Mouse (Mus musculus): ENCODE results near the gene Pepd.
A peak's percentile ranks its signal among the peaks of the same experiment; 100 is the strongest.
"Not testable (repeated sequence)": the region's sequence is repeated elsewhere in the genome, so short reads cannot be mapped to it uniquely, and the experiment has no call there.

The Pepd gene

DNA sequence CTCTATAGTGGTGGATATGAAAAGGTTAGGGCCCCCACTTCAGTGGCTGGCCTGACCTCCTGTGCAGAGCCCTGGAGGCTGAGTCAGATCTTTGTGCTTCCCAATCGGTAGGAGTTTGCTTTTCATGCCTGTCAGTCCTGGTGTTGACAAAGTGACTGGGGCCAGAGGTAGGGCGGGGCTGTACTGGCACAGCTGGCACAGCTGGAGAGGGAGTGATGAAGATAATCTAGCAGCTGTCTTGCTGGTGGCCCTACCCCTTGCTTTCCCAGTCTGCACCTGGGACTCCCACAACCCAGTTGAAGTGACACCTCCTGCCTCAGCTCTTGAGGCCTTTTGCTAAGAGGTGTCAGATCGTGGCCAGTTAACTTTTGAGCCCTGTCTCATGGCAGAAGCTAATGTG, 21.0 kb downstream of the Pepd start:
- no peak for DNase-seq

DNA sequence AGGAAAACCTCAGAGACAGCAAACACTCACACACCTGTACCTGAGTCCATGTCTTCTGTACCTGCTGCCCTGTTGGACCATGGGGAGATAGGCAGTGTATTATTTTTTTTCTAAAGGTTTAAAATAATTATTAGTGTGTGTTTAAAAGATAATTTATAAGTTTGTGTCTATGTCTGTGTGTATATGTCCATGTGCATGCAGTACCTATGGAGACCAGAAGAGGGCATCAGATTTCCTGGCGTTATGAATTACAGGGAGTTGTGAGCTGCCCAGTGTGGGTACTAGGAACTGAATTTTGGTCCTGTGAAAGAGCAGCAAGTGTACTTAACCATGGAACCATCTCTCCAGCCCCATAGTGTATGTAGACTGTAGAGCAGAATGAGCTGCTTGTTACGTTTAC, 24.2 kb downstream of the Pepd start:
- DNase-seq, result no peak

DNA sequence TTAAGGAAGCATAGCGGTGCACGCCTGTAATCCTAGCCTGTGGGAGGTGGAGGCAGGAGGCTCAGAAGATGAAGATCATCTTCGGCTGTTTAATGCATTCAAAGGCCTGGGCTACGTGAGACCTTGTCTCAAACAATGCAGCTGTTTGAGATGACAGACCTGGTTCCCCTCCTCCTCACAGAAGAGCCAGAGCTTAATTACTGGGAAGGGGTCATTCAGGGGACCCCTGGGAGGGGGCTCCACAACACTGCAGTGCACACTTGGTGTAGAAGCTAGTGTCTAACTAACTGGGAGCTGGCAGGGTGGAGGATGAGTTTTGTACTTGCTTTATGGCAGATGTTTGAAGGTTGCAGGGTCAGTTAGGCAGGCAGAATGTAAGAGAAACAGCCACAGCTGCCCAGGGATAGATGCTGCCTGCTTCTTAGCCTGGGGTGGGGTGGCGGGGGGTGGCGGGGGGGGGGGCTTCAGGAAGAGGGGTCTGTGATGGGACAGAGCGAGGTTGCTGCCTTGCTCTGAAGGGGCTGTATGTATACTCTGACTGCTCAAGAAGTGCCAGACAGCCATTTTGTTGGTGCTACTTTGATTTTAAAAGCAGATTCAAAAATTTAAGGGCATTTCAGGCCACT, 26.6 kb downstream of the Pepd start:
- DNase-seq, result no peak

DNA sequence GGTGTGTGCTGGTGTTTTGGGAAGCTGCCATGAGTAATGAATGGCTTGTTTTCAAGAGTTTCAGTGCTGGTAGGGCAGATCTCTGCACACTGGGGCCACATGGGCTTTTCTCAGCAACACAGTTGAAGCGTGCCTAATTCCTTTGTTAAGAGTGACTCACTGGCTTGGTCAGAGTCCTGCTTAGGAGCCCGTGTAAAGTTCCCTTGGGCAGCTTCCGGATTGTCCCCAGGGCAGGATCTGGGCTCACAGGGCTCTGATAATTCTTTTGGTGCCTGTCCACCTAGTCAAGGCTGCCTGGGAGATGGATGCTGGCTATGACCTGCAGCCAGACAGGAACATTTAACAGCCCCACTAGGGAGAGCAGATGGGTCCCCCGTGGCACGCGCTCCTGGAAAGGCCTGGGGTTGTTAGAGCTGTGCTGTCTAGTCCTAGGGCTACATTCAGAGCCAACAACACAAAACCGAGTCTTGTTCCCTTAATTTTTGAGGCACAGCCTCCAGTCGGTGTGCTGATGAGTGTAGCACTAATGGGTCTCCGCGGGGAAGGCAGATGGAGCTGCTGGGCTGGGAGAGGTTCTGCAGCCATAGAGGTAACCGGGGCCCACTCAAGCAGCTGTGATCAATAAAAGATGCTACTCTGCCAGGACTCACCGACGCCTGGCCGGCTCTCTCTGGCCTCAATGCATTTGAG, 27.2 kb downstream of the Pepd start:
- DNase-seq, result peak; percentile 23

DNA sequence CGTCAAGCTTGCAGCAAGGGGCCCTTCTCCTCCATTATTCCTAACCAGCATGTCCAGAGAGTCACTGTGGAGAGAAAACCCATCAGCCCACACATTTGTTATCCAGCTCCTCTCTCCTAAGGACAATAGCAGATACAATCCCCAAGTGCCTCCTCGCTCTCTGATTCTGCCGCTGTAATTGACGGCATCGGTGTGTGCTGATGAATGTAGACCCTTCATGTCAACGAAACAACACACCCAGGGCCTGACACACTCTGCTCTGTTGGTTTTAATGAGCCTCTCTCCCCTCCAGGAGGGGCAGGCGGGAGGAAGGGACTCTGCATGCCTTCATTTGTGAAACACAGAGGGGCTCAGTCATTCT, 27.8 kb downstream of the Pepd start:
- no peak for DNase-seq

DNA sequence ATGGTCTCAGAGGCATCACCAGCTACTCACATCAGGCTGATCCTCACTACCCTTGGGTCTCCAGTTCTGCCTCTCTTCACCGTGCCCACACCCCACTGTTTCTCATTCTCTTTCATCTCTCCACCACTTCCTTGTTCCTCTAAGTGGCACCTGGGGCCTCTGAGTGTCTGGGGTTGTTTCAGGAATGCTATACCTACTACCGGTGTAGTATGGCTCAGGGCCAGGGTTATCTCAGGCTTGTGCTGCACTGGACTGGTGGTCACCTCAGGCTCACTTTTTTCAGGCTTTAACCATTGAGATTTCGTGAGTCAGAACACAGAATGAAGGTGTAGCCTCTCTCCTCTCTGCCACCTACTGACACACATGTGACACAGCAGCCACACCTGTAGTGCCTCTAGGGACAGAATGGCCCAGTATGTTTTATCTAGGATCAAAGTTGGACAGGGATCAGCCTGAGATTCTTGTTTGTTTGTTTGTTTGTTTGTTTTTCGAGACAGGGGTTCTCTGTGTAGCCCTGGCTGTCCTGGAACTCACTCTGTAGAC, 31.5 kb downstream of the Pepd start:
- no peak for DNase-seq

DNA sequence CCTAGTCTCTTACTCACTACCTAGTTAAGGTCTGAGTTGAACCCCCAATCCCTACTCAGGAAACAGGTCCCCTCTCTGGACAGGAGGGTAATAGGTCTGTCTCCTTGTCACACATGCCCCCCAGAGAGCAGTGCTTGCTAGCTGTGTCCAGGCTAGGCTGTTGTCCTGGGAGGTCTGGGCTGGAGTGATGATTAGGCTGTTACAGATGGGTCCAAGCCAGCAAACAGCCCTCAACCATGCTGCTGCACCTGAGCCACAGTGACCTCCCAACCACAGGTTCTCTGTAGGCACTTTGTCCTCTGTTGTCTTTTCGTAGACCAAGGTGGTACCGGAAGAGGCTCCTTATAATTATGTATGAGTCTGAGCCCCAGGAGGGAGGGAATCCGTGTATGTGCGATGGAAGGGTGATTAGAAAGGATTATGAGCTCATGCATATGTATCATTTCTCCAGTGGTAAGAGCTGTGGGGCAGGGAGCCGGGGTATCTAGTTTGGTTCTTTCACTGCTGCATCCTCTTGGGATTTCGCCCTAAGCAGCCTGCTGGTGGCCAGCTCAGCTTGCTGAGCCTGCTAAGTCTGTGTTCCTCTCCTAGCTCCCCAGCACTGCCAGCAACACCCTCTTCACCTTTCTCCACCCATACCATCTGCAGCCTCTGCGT, 34.2 kb downstream of the Pepd start:
- no peak for DNase-seq

DNA sequence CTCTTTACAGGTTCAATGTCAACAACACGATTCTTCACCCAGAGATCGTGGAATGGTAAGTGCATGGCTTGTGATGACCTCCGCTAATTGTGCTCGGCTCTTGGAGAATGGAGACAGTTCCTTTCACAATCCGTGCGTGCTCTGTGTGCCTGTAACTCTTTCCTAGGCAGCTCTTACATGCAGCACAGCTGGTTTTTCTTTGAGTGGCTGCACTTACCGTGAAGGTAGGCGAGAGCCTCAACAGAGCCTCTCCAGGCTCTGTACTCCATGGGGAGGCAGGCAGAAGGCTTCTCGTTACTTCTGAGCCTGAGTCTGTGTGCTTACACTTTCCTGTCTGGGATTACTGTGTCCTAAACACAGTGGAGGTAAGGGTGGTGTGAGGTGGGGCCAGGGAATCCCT, 42.4 kb downstream of the Pepd start:
- no peak for DNase-seq

DNA sequence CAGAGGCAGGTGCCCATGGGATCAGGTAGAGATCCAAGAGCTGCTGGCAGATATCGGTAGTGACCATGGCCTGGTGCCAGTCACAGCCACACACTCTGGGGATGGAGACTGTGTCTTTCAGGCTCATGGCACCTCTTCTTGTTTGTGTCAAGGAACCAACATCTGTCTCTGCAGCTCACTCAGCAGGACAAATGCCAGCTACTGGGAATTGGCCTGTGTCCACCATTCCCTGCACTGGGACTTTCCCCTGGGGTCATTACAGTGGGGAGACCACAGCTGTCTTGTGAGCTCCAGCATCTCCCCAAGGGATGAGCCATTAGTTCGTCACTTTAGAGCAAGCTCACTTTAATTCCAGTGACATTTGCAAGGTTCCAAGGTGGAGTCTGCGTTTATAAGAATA, 43.1 kb downstream of the Pepd start:
- no peak for DNase-seq

DNA sequence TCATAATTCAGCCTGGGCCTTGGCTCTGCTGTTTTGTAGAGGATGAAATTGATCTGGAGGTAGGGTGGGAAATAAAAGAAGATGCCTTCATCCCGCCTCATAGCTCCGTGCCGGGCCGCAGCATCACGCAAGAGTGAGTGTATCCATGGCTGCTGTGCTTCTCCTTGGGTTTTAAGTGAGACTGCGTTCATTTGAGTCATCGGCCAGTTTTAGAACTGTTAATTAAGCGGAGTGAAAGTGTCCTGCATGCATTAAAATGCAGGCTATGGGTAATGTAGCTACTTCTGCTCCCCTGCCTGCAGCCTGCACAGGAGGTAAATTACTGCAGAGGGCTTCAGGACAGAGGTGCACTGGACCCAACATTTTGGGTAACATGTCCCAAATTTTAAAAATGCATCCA, 45.0 kb downstream of the Pepd start:
- no peak for DNase-seq

DNA sequence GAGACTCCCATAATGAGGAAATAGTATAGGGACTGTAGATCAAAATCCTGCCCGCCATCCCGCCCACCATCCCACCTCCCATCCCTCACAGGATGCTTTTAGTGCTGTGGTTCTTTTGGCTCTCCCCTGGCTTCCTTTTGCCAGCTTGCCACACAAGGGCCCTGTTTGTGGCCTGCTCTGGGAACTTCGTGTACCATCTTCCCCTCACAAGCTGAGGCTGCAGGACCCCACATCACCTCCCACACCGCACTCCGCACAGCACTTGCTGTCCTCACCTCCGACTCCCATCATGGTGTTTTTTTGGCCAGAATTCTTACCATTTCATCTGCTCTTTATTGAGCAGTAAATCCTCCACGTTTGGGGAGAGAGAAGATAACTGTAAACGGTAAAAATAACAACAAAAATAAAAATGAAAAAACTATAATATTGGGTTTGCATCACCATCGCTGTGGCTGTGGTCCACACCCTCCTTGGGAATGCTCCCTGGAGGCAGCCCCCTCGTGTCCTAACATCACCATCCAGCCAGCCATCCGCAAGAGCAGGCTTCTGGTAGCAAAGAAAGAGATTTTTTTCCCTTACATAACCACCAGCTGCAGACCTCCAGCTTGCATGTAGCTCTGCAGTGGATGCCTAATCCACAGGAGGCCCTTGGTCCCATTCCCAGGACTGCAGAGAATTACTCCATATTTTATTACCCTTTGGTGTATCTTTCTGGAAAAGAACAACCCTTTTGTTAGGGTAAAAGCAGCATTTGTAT, 51.9 kb downstream of the Pepd start:
- DNase-seq, result no peak

DNA sequence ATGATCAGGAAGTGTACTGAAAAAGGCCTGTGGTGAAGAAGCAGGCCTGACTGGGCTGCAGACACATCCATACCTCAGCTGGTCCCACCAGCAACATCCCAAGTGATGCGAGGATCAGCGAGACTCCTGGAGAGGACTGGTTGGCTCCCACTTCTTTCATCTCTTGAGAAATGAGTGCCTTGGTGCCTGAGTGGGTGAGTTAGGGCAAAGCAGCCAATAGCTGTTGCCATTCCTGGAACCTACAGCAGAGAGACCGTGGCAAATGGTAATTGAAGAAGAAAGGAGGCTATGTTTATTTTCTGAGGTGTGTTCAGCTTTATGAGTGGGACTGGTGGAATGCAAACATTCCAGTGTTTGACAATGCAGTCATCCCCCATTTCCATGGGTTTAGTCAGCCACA, 55.2 kb downstream of the Pepd start:
- no peak for DNase-seq

DNA sequence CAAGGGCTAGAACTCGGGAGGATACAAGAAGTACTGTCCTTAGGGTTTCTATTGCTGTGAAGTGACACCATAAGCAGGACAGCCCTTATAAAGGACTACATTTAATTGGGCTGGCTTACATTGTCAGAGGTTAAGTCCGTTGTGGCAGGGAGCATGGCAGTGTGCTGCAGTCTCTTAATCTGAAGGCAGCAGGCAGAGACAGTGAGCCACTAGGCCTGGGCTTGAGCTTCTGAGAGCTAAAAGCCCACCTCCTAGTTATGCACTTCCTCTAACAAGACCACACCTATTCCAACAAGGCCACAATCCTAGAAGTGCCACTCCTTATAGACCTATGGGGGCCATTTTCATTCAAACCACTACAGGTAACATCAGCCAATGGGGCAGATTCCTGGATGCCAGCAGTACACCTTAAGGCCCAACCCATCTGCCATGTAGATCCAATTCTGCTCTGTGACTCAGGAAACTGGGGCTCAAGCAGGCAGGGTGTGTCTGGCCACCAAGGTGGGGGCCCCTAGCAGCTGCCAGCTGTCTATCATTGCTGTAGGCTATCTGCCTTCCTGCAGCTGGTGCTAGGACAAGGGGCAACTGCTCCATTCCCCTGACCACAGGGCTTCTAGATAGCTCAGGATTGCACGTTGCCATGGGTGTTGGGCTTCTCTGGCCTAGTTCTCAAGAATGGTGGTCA, 56.7 kb downstream of the Pepd start:
- DNase-seq, result no peak

DNA sequence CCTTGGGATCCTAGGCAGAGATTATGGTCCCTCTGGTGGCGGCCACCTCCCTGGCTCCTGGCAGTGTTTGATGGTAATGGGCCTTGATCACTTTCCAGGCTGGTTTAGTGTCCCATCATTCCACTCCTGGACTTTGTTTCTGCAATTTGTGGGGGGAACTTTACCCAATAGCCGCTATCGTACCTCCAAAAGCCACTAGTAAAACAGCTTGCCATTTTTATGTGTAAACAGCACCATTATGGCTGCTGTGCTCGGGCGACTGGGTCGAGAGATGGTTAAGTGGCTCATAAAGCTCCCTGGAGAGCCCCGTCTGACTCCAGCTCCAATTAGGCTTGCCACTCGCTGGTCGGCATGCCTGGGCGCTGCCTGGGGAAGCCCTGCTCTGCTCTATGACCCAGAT, 59.6 kb downstream of the Pepd start:
- no peak for DNase-seq

DNA sequence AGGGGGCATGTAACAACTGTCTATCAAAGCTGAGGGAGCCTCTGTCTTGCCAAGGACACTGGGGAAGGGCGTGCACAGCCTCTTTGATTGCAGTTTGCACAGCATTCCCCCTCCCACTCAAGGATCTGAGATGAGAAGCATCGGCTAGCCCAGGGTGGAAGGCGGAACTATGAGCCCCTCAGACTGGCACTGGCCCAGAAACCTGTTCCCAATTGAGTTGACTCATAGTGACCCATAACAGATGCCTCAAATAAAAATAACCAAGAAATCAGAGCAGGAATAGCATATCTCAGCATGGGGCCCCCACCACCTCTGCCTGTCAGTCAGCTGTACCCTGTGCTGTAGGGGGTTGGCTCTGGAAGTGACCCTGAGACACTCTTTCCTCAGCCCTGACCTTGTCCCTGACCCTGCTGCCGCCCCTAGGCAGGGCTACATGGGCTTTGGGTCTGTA, 60.8 kb downstream of the Pepd start:
- no peak for DNase-seq

DNA sequence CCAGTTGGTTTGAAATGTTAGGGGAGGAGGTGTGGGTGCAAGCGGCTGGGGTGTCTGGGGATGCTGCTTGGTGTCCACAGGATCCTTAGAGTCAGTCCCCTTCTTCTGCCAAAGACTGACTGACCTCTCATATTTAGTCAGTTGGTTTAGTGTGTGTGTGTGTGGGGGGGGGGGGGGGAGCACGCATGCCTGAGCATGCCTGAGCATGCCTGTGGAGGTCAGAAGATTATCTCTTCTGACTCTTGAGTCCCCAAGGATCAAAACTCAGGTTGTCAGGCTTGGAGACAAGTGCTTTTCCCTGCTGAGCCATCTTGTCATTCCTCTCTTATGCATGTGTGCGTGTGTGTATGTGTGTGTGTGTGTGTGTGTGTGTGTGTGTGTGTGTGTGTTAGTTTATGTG, 61.7 kb downstream of the Pepd start:
- DNase-seq, result no peak

DNA sequence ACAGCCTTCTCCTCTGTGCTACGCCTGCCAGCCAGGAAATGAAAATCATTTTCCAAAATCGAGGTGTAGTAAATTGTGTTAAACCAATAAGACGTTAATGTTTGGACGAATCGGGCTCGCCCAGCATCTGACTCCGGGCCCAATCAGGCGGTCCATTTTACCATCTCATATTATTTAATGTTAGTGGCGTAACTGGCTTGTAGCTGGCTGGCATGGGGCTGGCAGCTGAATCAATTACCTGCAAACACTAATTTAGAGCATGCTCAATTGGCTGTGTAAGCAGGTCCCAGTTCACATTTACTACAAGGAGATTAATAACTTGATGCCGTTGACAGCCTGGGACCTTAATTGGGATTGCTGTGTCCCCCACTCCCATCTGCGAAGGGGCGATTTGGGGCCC, 63.7 kb downstream of the Pepd start:
- no peak for DNase-seq

DNA sequence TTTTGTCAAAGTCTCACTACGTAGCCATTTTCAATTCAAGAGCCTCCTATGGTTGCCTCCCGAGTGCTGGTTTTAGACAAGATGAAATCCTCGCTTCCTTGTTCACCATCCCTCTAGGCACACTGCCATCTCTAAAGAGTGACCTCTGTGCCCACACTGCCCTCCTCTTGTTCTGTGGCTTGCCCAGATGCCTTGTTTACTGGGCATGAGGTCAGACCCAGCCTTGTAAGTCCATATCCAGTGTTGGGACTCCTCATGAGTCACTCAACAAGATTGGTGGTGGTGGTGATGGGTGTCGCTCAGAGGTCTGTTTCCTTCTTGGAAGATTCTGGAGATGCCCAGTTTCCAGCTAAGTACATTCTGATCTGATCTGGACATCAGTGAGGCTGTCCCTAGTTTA, 65.2 kb downstream of the Pepd start:
- DNase-seq, result no peak

DNA sequence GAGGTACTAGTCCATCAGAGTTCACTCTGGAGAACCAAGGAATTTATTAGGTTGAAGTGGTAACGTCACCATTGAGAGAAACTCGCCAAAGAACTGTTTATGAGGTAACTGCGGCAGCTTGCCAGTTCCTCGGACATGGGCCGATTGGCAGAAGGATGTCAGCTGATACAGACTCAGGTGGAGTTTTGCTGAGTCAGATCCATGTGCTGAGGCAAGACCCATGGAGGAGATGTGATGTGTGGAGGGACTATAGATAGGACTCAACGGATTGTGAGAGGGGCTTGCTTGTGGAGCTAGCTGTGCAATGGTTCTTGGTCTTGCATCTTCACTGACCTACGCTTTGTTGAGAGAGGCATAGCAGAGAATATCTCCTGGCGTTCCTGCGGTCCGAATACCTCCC, 69.6 kb downstream of the Pepd start:
- DNase-seq, result no peak

DNA sequence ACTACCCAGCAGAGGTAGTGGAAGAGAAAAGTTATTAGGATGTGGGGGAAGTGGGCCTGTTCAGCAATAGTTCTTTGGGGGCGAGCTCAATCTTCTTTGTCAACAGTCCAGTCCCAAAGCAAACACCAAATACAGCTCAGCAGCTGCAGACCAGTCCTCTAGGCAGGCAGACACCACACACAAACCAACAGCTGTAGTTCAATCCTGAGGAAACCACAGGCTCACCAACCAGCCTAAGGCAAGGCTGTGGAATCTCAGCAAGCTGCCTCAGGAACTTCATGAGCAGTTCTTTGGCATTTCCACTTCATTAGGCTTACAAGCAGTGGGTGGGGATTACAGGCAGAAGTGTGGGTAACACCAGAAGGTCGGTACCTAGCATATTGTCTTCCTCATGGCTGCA, 70.2 kb downstream of the Pepd start:
- DNase-seq, result not testable (repeated sequence)

DNA sequence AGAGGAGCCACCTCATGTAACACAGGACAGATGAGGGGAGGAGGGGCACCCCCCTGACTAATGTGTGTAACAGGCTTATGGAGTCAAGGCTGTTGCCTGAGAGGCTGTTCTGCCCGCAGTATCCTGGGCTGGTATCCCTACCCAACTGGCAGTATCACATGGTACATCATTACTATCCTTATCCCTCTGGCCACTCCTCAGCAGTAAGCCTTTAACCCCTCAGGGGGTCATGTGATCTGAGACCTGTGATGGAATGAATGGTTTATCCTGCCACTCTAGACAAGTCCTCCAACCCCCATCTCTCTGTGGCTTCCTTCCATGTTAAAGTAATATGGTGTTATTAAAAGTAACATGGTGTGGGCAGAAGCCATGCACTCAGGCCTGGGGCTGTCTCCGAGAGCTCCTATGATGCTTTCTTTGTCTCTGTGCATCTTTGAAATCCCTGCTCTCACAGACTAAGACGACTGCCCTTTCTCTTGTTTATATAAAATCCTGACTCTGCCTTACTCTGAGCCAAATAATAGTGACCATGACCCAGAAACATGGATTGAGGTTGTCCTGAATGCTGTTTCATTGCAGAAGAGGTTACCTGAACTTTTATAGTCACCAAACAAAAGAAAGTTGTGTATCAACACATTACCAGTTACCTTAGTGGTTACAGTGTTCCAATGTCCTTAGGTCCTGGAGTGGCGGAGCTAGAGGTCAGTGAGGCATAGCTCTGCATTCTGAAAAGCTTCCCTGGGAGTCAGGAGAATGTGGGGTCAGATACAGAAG, 71.7 kb downstream of the Pepd start:
- no peak for DNase-seq

DNA sequence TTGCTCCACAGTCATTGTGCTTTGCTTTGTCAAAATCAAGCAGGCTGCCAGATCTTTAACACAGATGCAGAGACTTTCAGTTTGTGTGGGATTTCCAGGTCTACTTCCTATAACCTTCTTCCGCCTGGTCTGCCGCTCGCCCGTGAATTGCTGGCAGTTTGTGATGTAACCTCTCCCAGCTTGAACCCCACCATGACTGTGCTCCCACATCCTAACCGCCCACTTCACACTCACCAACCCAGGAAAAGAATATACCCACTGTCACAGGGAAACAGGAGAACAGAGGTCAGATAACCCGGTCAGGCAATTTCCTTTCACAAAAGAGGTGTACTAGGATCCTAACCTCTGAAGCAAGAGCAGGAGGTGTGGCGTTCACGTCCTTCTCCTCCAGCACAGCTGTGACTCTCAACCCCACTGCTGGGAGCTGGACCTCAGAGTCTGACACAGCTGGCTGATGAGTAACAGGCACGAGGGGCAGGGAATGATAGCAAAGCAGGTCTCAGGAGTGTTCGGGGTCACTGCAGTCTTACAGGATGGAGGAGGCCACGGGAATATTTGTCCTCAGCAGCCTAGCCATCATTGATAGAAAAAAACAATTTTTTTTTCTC, 72.5 kb downstream of the Pepd start:
- DNase-seq, result no peak
